Mouse (Mus musculus): ENCODE measurements around the gene Tada2a. TPM values are rescaled to one million over a fixed set of nuclear protein-coding genes. Genes with fewer than 3 reads are reported as not detected.

Gene Tada2a
- 17.5 and 19.7 TPM in 2 replicates for polyA plus RNA-seq (2015; fragmentation: Nextera tagmentation; extraction: Ambion mirVana)

- peak; percentile 89 for DNase-seq (ENCODE audit: low spot score)
These were observed at the start of gene Tada2a, which contains the start of gene Acaca for GRCm38 (mm10) chr11:84128943-84129798. Gene Tada2a (minus strand): TSS chr11:84129600. Gene Acaca (plus strand): TSS chr11:84129672.

- DNase-seq (ENCODE audit: low spot score) = no peak
These were observed 49.2 kb upstream of the Tada2a start for GRCm38 (mm10) chr11:84178571-84178970.

- DNase-seq (ENCODE audit: low spot score) = no peak
These were observed 43.4 kb upstream of the Tada2a start for GRCm38 (mm10) chr11:84172539-84173435.

DNA sequence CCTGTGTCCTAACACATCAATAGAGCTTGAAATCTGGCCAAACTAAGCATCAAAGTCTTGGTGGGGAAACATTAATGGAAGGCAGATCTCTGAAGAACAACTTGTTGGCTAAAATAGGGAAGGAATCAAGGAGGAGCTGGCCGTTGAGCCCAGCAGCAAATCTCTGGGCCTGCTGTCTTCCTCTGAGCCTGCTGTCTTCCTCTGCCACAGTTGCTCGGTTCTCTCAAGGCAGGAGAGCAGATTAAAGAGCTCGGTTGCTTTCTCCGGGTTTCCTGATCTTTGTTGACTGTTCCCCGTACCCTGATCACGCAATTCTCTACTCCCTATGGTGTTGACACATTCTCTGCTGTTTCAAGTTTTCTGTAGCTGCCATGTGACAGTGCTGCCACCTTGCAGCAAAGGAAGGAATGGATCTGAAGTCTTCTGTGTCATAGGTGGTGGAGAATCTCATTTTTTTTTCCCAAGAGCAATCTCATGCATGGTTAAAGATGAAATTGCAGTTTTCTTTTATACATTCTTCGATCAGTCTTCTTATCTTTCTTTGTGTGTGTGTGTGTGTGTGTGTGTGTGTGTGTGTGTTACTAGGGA is 39.4 kb upstream of the Tada2a start:
- peak; percentile 56 for DNase-seq (ENCODE audit: low spot score)

DNA sequence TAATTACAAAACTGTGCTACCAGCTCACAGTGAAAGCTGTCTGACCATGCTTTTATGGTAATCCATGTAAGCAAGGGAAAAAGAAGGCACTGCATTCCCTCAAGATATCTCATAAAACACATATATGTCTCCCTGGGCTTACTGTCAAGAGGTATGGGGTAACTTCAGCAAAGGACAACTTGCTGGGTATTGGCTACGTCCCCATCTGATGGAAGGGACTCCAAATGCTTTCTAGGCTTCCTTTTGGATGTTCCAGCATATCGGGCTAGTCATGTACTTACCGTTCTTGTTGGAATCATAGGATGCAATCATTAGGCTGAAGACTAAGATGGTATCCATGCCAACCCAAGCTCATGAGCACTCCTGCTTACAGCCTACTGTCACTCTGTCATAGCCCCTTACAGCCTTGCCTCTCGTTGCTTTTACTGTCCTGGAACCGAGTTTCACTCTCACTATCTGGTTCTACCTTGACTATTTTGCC is 37.7 kb upstream of the Tada2a start, which contains the start of gene Gm11437:
Gm11437 (minus strand) TSS at position 431 of the 481 bp plus-strand sequence.
- DNase-seq (ENCODE audit: low spot score) = no peak

DNA sequence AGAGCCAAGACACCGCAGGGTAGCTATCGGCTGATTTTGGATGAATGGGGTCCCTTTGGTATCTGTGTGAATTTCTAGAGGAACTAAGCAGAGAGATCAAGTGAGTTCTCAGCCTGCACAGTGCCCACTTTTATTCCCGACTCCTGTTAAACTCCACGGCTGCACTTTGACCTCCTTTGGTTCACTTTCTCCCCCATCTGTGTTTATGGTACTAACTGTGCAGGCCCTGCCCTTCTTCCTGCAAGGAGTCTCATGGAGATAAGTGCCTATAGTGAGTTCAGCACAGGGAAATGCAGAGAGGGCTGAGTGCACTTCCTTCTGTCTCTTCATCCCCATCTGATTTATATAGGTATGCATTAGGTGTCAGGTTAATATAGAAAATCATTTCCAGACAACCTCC is 35.2 kb upstream of the Tada2a start:
- DNase-seq (ENCODE audit: low spot score) = no peak

DNA sequence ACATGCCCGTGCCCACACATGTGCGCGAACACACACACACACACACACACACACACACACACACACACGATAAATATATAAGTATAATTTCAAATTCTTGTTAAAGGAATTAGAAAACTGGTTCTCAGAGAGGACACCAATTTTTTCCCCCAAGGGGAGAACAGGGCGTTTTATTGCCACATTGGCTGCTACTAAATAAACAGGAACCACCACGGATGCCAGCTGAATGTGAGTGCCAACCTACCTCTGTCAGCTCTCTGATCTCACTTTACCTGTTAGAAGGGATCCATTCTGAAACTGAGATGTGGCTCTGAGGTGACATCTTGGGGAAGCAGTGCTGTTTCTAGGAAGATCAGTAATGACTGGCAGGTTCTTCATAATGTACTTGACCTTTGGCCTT is 34.7 kb upstream of the Tada2a start:
- no peak for DNase-seq (ENCODE audit: low spot score)

DNA sequence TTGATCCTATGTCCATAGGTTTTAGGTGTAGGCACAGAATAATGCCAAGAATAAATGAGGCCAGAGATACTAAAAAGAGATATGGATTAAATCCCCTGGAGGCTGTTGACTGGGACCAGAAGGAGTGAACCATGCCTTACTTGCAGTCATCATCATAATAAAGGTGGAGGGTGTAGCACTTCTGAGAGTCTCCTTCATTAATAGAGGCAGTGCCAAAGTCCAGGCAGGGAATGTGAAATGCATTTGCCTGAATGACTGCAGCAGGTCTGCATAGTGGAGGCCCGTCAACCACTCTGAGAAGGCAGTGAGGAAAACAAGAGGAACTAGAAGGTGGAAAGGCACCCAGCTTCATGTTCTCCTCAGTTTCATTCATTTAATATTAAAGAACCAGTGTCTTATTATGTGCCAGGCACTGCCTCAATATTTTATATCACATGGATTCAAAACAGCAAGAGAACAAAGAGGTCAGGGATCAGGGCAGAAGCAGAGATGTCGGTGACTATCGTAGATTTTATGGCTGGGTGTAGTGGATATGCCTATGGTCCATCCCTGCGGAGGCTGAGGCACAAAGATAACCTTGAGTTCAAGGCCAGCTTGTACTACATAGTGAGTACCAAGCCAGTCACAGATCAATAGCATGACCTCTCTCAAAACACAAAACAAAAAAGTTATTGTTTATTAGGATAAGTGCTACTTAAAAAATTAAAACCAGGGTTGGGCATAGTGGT is 27.3 kb upstream of the Tada2a start:
- DNase-seq (ENCODE audit: low spot score) = no peak

DNA sequence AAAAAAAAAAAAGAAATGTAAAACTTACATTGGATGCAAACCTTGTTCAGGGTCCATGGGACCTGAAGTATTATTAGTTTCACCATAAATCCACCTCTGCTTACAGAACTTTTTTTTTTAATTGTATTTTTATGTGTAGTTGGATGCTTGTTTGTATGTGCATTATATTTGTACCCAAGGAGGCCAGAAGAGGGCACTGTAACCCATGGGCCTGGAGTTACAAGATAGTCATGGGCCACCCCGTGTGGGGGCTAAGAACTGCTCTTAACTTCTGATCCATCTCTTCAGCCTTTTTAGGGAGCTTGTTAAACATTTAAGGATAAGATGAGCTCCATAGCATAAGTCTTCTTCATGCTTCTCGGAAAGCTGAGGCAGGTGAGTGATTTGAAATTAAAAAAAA is 21.5 kb upstream of the Tada2a start:
- peak; percentile 52 for DNase-seq (ENCODE audit: low spot score)

GRCm38 (mm10) chr11:84146081-84146480 is 16.7 kb upstream of the Tada2a start:
- DNase-seq (ENCODE audit: low spot score) = no peak

- no peak for DNase-seq (ENCODE audit: low spot score)
These were observed 15.9 kb upstream of the Tada2a start for GRCm38 (mm10) chr11:84145201-84145798.

GRCm38 (mm10) chr11:84141752-84142151 is 12.4 kb upstream of the Tada2a start:
- peak; percentile 64 for DNase-seq (ENCODE audit: low spot score)

DNA sequence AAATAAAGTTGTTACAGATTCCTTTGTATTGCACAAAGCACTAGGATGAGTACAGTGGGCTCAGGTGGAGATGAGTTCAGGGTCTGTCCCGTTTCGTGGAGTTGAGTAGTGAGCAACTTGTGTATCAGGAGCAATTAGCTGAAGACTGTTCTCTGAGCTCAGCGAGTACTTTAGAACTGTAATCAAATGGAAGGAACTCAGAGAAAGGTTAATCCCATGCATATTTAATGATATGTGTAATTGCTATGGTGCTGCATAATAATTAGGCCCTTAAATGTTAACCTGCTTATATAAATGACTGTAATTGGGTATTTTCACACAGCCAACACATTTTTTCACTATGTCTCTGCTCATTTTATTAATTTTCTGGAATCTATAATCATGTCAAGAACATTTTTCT is 7.1 kb upstream of the Tada2a start:
- no peak for DNase-seq (ENCODE audit: low spot score)

GRCm38 (mm10) chr11:84134331-84134860 is 5.0 kb upstream of the Tada2a start:
- DNase-seq (ENCODE audit: low spot score) = peak; percentile 21

DNA sequence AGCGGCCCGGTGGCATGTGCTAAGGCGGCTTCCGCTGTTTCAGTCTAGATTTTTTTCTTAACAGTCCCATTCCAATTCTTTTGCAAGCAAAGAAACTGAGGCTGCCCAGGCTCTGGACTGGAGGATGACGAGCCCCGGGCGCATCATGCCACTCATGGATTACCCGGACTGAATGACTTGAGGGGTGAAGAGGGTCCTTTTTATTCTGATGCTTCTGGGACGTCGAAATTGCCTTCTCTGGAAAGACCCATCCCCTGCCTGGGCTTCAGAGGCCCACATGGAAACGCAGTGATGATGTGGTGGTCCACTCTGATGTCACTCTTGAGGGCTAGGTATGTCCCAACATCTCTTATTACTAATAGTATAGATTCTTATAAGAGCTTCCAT is 392 bp upstream of the Tada2a start:
- no peak for DNase-seq (ENCODE audit: low spot score)

- no peak for DNase-seq (ENCODE audit: low spot score)
These were observed 1.4 kb downstream of the Tada2a start for GRCm38 (mm10) chr11:84127977-84128376.

- DNase-seq (ENCODE audit: low spot score) = no peak
These were observed 8.1 kb downstream of the Tada2a start for GRCm38 (mm10) chr11:84121051-84121956.

DNA sequence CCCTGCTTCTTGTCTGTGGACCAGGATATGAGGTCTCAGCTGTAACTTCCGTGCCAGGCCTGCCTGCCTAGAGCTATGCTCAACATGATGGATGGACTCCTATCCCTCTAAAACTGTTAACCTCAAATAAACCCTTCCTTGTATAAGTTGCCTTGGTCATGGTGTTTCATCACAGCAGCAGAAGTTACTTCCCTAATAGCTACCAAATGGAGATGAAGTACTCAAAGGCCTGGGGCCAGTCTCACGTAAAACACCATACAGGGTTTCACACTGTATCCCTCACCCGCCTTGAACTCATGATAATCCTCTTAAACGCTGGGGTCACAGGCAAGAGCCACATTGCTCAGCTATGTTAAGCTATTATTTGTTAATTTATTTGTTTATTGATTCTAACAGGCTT is 12.0 kb downstream of the Tada2a start:
- DNase-seq (ENCODE audit: low spot score) = no peak

DNA sequence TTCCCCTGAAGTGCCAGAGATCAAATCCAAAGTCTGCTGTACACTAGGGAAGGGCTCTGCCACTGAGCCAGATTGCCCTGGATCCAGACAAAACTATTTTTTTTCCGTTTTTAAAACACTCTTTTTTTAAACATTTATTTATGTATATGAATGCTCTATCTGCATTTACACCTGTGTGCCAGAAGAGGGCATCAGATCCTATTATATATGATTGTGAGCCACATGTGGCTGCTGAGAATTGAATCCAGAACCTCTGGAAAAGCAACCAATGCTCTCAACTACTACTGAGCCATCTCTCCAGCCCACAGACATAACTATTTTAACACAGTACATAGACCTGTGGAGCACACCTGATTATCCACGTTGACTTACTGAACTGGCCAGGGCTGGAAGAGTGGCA is 13.2 kb downstream of the Tada2a start:
- DNase-seq (ENCODE audit: low spot score) = no peak

Measured in thymus, postnatal 0 days (tissue).